Mouse (Mus musculus): ENCODE measurements at regions not wholly inside any gene's neighbourhood (a gene's known extent, or its start where the extent isn't known, plus 50 kb on each side); places are given as distances from the start of the nearest gene placed in this dataset.

DNA sequence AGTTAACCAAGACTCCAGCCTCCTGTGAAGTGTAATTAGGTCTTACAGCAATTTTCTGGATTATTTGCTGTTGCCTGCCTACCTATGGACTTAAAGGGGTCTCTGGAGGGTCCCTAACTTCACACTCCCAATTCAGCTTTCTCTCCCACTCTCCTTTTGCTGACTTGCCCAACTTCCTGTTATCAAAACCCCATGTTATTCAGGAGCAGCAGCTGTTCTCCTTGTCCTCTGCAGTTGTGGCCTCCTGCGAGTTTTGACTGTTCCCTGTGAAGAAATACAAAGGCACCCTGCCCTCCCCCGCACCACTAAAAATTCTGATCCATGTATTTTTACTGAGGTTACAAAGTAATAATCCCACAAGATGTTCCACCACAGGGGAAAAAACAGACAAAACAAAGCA lies 146.8 kb upstream of the Dcn start:
- TF ChIP-seq POLR2A (IDR thresholded peaks at IDR 0.05; ENCODE audit: control insufficient read depth, low read depth, low read length) (no peak), CTCF (IDR thresholded peaks at IDR 0.05; ENCODE audit: control insufficient read depth, insufficient read depth, insufficient replicate concordance, low read depth, low read length) (no peak)
